Mouse (Mus musculus): ENCODE measurements around the gene Irs1.
A peak's percentile ranks its signal among the peaks of the same experiment; 100 is the strongest.

The Irs1 gene

GRCm38 (mm10) chr1:82291151-82291797 lies at the start of gene Irs1:
Gene Irs1 (minus strand): TSS chr1:82291416.
- DNase-seq (ENCODE audit: low spot score in 2 of 2) = peak; percentile 86

GRCm38 (mm10) chr1:82334506-82334905 lies 43.3 kb upstream of the Irs1 start:
- DNase-seq (ENCODE audit: low spot score in 2 of 2) = no peak

- no peak for DNase-seq (ENCODE audit: low spot score in 2 of 2)
Measured at GRCm38 (mm10) chr1:82329954-82330247, 38.7 kb upstream of the Irs1 start.

- no peak for DNase-seq (ENCODE audit: low spot score in 2 of 2)
Measured at GRCm38 (mm10) chr1:82329237-82329953, 38.2 kb upstream of the Irs1 start.

GRCm38 (mm10) chr1:82328033-82328775 lies 37.0 kb upstream of the Irs1 start:
- DNase-seq (ENCODE audit: low spot score in 2 of 2) = no peak

- DNase-seq (ENCODE audit: low spot score in 2 of 2) = no peak
Measured at GRCm38 (mm10) chr1:82326120-82326519, 34.9 kb upstream of the Irs1 start.

- DNase-seq (ENCODE audit: low spot score in 2 of 2) = no peak
Measured at GRCm38 (mm10) chr1:82324131-82324785, 33.0 kb upstream of the Irs1 start.

GRCm38 (mm10) chr1:82321441-82321840 lies 30.2 kb upstream of the Irs1 start:
- no peak for DNase-seq (ENCODE audit: low spot score in 2 of 2)

- DNase-seq (ENCODE audit: low spot score in 2 of 2) = no peak
Measured at GRCm38 (mm10) chr1:82320864-82321263, 29.6 kb upstream of the Irs1 start.

- no peak for DNase-seq (ENCODE audit: low spot score in 2 of 2)
Measured at GRCm38 (mm10) chr1:82320456-82320855, 29.2 kb upstream of the Irs1 start.

- no peak for DNase-seq (ENCODE audit: low spot score in 2 of 2)
Measured at GRCm38 (mm10) chr1:82316746-82317126, 25.5 kb upstream of the Irs1 start.

GRCm38 (mm10) chr1:82316111-82316745 lies 25.0 kb upstream of the Irs1 start, which contains the start of gene Rhbdd1:
Gene Rhbdd1 (plus strand): TSS chr1:82316452.
- peak; percentile 95 to 96 for DNase-seq (ENCODE audit: low spot score in 2 of 2)

GRCm38 (mm10) chr1:82304483-82304882 lies 13.3 kb upstream of the Irs1 start:
- no peak for DNase-seq (ENCODE audit: low spot score in 2 of 2)

GRCm38 (mm10) chr1:82298586-82298985 lies 7.4 kb upstream of the Irs1 start:
- DNase-seq (ENCODE audit: low spot score in 2 of 2) = no peak

GRCm38 (mm10) chr1:82294102-82294501 lies 2.9 kb upstream of the Irs1 start:
- DNase-seq (ENCODE audit: low spot score in 2 of 2) = no peak

- peak; percentile 30 to 68 for DNase-seq (ENCODE audit: low spot score in 2 of 2)
Measured at GRCm38 (mm10) chr1:82292771-82293170, 1.6 kb upstream of the Irs1 start.

- DNase-seq (ENCODE audit: low spot score in 2 of 2) = no peak
Measured at GRCm38 (mm10) chr1:82291930-82292712, 905 bp upstream of the Irs1 start.

- peak; percentile 81 to 83 for DNase-seq (ENCODE audit: low spot score in 2 of 2)
Measured at GRCm38 (mm10) chr1:82290723-82291150, 479 bp downstream of the Irs1 start.

- peak; percentile 39 to 62 for DNase-seq (ENCODE audit: low spot score in 2 of 2)
Measured at GRCm38 (mm10) chr1:82289990-82290681, 1.1 kb downstream of the Irs1 start.

Measured in urinary bladder, postnatal 4 days (tissue).